Mouse (Mus musculus): ENCODE results near the gene Pmm2.

- no peak for TF ChIP-seq CTCF (IDR thresholded peaks at IDR 0.05; ENCODE audit: borderline replicate concordance, extremely low read depth, insufficient read depth, insufficient read length)
- no peak for TF ChIP-seq POLR2A (IDR thresholded peaks at IDR 0.05; ENCODE audit: borderline replicate concordance, extremely low read depth, insufficient read depth, insufficient read length, poor library complexity, severe bottlenecking)
Observed at GRCm38 (mm10) chr16:8595411-8595810, 42.1 kb upstream of the Pmm2 start.

Measured in brain, embryonic 14.5 days (tissue).